ENCODE assay signal across 8 mouse cellular contexts in genomic region chr7:39544242-39545111, GRCm38 (mm10). TPM values are rescaled to one million over a fixed set of nuclear protein-coding genes. Genes with fewer than 3 reads are reported as not detected.
DNase-seq lines count a peak whose midpoint lies in the region; ATAC-seq and TF ChIP-seq lines count a peak whose summit lies in the region.

No protein-coding gene starts in this region.

- peak overlapping the region; percentile 98 for H3K27ac ChIP-seq in lung, embryonic 15.5 days
- H3K27ac ChIP-seq in olfactory bulb, adult 2 months (ENCODE audit: insufficient read depth, low read depth, low read length): peak overlapping the region; percentile 59

- peak overlapping the region; percentile 63 for H3K4me3 ChIP-seq in lung, embryonic 15.5 days
- H3K4me3 ChIP-seq in olfactory bulb, adult 2 months (ENCODE audit: insufficient read depth, low read depth, low read length): peak overlapping the region; percentile 69

- DNase-seq in Muller cell, postnatal 12 days (ENCODE audit: inconsistent ontology term): peak; percentile 90
- DNase-seq in cerebellum, adult 9-10 months: peak; percentile 78
- peak; percentile 85 for DNase-seq in forelimb bud, embryonic 11.5 days (ENCODE audit: low read depth, low spot score)
- DNase-seq in heart, postnatal 4 days: peak; percentile 81
- DNase-seq in layer of hippocampus, adult 8-10 months (ENCODE audit: low spot score in 2 of 2): peak; percentile 47 to 50
- peak; percentile 53 to 60 for DNase-seq in thymus, adult 18-20 months

- H3K4me1 ChIP-seq in lung, embryonic 15.5 days: 0 out of 2 replicates have a peak, but pooled peaks cover 3% of the 10 kb centered on the region
- peaks cover 5% of the 10 kb centered on the region for H3K4me1 ChIP-seq in olfactory bulb, adult 2 months (ENCODE audit: control insufficient read depth, insufficient read depth, low read length)

- no peaks in the 10 kb centered on the region for H3K9me3 ChIP-seq in lung, embryonic 15.5 days

- no peaks in the 10 kb centered on the region for H3K27me3 ChIP-seq in lung, embryonic 15.5 days

- 0 out of 2 replicates have a peak, but pooled peaks have one; percentile 20 for TF ChIP-seq CTCF in olfactory bulb, adult 2 months (IDR thresholded peaks at IDR 0.05; ENCODE audit: insufficient read depth, low read depth, low read length)

- H3K9ac ChIP-seq in lung, embryonic 15.5 days: peak overlapping the region; percentile 77

- WGBS in lung, embryonic 15.5 days: under 1% methylated on average over 38 of the region's 43 CpGs
- 1% methylated on average over 43 of the region's 43 CpGs for WGBS in olfactory bulb, adult 2 months

- TF ChIP-seq POLR2A in olfactory bulb, adult 2 months (IDR thresholded peaks at IDR 0.05; ENCODE audit: insufficient read depth, low read depth, low read length): no peak

- H3K4me2 ChIP-seq in lung, embryonic 15.5 days: peak overlapping the region; percentile 61

- H3K36me3 ChIP-seq in lung, embryonic 15.5 days: no peaks in the 10 kb centered on the region

- ATAC-seq in lung, embryonic 15.5 days (ENCODE audit: borderline replicate concordance, extremely low read depth, low FRiP score, low TSS enrichment): peak; percentile 97

RNA-seq across cellular contexts. Expression of gene Zfp619, which starts 26.9 kb away (rescaled TPM):
- 1 to 10 TPM; 3.3 to 3.4 TPM for total RNA-seq in heart, postnatal 4 days (2021)
- total RNA-seq in layer of hippocampus, adult 8-10 months (2022): 1 to 10 TPM; 3.6 to 4.7 (median 4.0) TPM
- polyA plus RNA-seq in lung, embryonic 15.5 days (2015; fragmentation: Nextera tagmentation; extraction: Ambion mirVana): 1.9 and 2.0 TPM in 2 replicates
- polyA plus RNA-seq in olfactory bulb, adult 2 months (2012; ENCODE audit: insufficient read depth, insufficient read length, low replicate concordance, missing spikeins): not detected in 2 replicates

Comparison
In these comparisons a context has a peak if more than half of its experiments do, and no peak if none do; other contexts are left out.
1. Peak in every context shown above with its lines: DNase-seq, ATAC-seq, H3K4me3 ChIP-seq and H3K27ac ChIP-seq.